Mouse (Mus musculus) lung, postnatal 0 days (tissue): ENCODE data around the gene Hist1h1d.

Source experiments
- CTCF ChIP-seq: IDR thresholded peaks from 2 replicates; pipeline ENCODE4 v1.5.1; 2016; ENCODE audit warnings: antibody characterized with exemption, mild to moderate bottlenecking
- EP300 ChIP-seq: IDR thresholded peaks from 2 replicates; pipeline ENCODE4 v1.6.1; 2016; ENCODE audit warnings: antibody characterized with exemption, mild to moderate bottlenecking, control low read depth

GRCm38 (mm10) chr13:23515281-23515680 is 37.8 kb upstream of the Hist1h1d start:
- TF ChIP-seq CTCF, result no peak
- no peak for TF ChIP-seq EP300
